Mouse (Mus musculus): Measurements from ENCODE around the gene Nodal. TPM values are rescaled to one million over a fixed set of nuclear protein-coding genes. Genes with fewer than 3 reads are reported as not detected.

Nodal gene
- polyA plus RNA-seq, 1 experiment from 2014 or later, result 0.26 TPM

Other genes with a start within 250 kb of the Nodal start
- gene Tbata, start 246.0 kb upstream of the Nodal start, polyA plus RNA-seq (2016; fragmentation: Nextera tagmentation; extraction: Ambion mirVana), result not detected in 2 replicates
- 0.33 and 0.34 TPM in 2 replicates for gene Adamts14, start 144.5 kb upstream of the Nodal start, polyA plus RNA-seq (2016; fragmentation: Nextera tagmentation; extraction: Ambion mirVana)
- not detected in 2 replicates for gene Prf1, start 120.1 kb upstream of the Nodal start, polyA plus RNA-seq (2016; fragmentation: Nextera tagmentation; extraction: Ambion mirVana)
- gene Pald1, start 34.4 kb upstream of the Nodal start, polyA plus RNA-seq (2016; fragmentation: Nextera tagmentation; extraction: Ambion mirVana), result 35.8 and 36.1 TPM in 2 replicates
- gene Eif4ebp2, start 34.7 kb downstream of the Nodal start, polyA plus RNA-seq (2016; fragmentation: Nextera tagmentation; extraction: Ambion mirVana), result 85.4 and 89.4 TPM in 2 replicates
- 10.1 and 12.1 TPM in 2 replicates for gene Lrrc20, start 57.8 kb downstream of the Nodal start, polyA plus RNA-seq (2016; fragmentation: Nextera tagmentation; extraction: Ambion mirVana)
- 0.11 and 0.15 TPM in 2 replicates for gene Npffr1, start 177.5 kb downstream of the Nodal start, polyA plus RNA-seq (2016; fragmentation: Nextera tagmentation; extraction: Ambion mirVana)
- 310 and 362 TPM in 2 replicates for gene Ppa1, start 230.6 kb downstream of the Nodal start, polyA plus RNA-seq (2016; fragmentation: Nextera tagmentation; extraction: Ambion mirVana)

Measured in midbrain, embryonic 10.5 days (tissue).